Mouse (Mus musculus) megakaryocyte-erythroid progenitor cell, adult 5-6 weeks (primary cell): ENCODE measurements at regions not wholly inside any gene's neighbourhood (a gene's known extent, or its start where the extent isn't known, plus 50 kb on each side); places are given as distances from the start of the nearest gene placed in this dataset.

Source experiments
- ATAC-seq: replicated peaks from 2 replicates; pipeline ENCODE4 v1.8.0; 2016; ENCODE audit warnings: mild to moderate bottlenecking, inconsistent platforms; ENCODE audit not compliant: severe bottlenecking, poor library complexity, low FRiP score, low TSS enrichment

- ATAC-seq = no peak
These were observed 61.0 kb upstream of the Ptpn3 start for GRCm38 (mm10) chr4:57362652-57363051.

GRCm38 (mm10) chr4:57369736-57370373 is 64.2 kb upstream of the Palm2 start:
- peak; percentile 98 for ATAC-seq

GRCm38 (mm10) chr4:57377872-57378271 is 56.2 kb upstream of the Palm2 start:
- ATAC-seq = no peak

- no peak for ATAC-seq
These were observed 53.8 kb upstream of the Palm2 start for GRCm38 (mm10) chr4:57380063-57380800.

- no peak for ATAC-seq
These were observed 52.7 kb upstream of the Palm2 start for GRCm38 (mm10) chr4:57381306-57381705.
